Mouse (Mus musculus): ENCODE measurements around the gene Atxn10. TPM values are rescaled to one million over a fixed set of nuclear protein-coding genes. Genes with fewer than 3 reads are reported as not detected.

The Atxn10 gene
- total RNA-seq (2023): 100 to 1,000 TPM; 163 to 169 TPM

DNA sequence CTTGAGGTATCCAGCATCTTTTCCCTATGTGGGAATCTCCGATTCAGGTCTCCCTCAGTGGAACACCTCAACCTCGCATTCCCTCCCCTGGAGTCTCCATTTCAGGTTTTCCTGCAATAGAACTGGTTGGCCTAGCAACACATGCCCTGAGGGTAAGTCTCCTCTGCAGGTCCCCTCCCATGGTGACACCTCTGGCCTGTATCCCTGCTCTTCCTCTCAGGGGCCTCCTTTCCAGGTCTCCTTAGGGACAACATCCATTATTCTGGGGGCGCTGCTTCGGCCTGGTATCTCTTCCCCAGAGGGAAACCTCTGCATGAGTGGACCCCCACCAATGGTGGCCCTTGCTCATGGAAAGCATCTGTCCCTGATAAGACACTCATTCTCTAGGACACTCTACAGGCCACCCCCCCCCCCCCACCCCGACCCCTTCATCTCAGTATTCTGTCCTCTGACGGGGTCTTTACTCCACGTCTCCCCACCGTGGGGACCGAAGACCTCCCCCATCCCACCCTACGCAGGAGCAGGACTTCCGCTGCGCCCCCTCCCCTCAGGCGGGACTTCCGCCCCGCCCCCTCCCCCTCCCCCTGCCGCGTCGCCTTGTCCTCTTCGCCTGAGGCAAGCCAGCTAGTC, at the start of gene Atxn10:
TSS of gene Atxn10 (plus strand) at position 575 of the 630 bp plus-strand sequence.

DNA sequence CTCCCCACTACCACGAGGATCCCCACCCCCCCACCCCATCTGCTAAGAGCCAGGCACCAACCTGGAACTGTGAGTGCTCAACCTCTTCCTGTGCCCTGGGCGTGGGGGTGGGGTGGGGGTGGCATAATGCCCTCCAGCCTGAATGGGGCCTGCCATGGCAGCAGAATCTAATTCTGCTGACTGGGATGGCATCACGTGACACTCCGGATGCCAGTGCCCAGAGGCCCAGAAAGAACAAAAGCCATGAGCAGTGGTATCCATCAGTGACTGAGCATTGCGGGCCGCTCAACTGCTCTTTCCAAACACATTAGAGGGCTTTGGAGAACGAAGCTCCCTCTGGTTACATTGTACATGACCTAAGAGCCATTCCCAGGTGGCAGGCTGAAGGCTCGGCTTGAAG, 167.1 kb downstream of the Atxn10 start, which contains the start of gene 7530416G11Rik:
TSS of gene 7530416G11Rik (minus strand) at position 101 of the 400 bp plus-strand sequence.

Other genes with a start within 250 kb of the Atxn10 start
- not detected for gene Smc1b, start 204.3 kb upstream of the Atxn10 start, total RNA-seq (2023)
- not detected for gene Ribc2, start 204.2 kb upstream of the Atxn10 start, total RNA-seq (2023)
- 1 to 10 TPM; 2.8 to 3.1 TPM for gene Fbln1, start 130.3 kb upstream of the Atxn10 start, total RNA-seq (2023)
- not detected for gene 7530416G11Rik, start 167.0 kb downstream of the Atxn10 start, total RNA-seq (2023)
- not detected for gene Wnt7b, start 246.2 kb downstream of the Atxn10 start, total RNA-seq (2023)